Mouse (Mus musculus): ENCODE measurements around the gene Tnnt3.

The Tnnt3 gene

GRCm38 (mm10) chr7:142478001-142478400 is 20.6 kb upstream of the Tnnt3 start:
- DNase-seq = no peak

GRCm38 (mm10) chr7:142478574-142478973 is 20.1 kb upstream of the Tnnt3 start:
- DNase-seq = no peak

- DNase-seq = no peak
These were observed 19.3 kb upstream of the Tnnt3 start for GRCm38 (mm10) chr7:142479307-142479706.

- DNase-seq = no peak
These were observed 18.8 kb upstream of the Tnnt3 start for GRCm38 (mm10) chr7:142479886-142480285.

- DNase-seq = no peak
These were observed 18.0 kb upstream of the Tnnt3 start for GRCm38 (mm10) chr7:142480661-142481060.

- DNase-seq = peak; percentile 26
These were observed 17.5 kb upstream of the Tnnt3 start for GRCm38 (mm10) chr7:142481186-142481567.

- no peak for DNase-seq
These were observed 16.9 kb upstream of the Tnnt3 start for GRCm38 (mm10) chr7:142481568-142482255.

GRCm38 (mm10) chr7:142482256-142482609 is 16.4 kb upstream of the Tnnt3 start:
- DNase-seq = no peak

GRCm38 (mm10) chr7:142483136-142483535 is 15.5 kb upstream of the Tnnt3 start:
- no peak for DNase-seq

GRCm38 (mm10) chr7:142484780-142485179 is 13.9 kb upstream of the Tnnt3 start:
- no peak for DNase-seq

GRCm38 (mm10) chr7:142486751-142487162 is 11.9 kb upstream of the Tnnt3 start:
- no peak for DNase-seq

GRCm38 (mm10) chr7:142487341-142487859 is 11.2 kb upstream of the Tnnt3 start:
- peak; percentile 13 for DNase-seq

GRCm38 (mm10) chr7:142488053-142488452 is 10.6 kb upstream of the Tnnt3 start:
- DNase-seq = no peak

GRCm38 (mm10) chr7:142493535-142493934 is 5.1 kb upstream of the Tnnt3 start:
- DNase-seq = no peak

GRCm38 (mm10) chr7:142496158-142496557 is 2.5 kb upstream of the Tnnt3 start:
- no peak for DNase-seq

- no peak for DNase-seq
These were observed 1.8 kb upstream of the Tnnt3 start for GRCm38 (mm10) chr7:142496800-142497199.

GRCm38 (mm10) chr7:142497775-142498174 is 861 bp upstream of the Tnnt3 start:
- peak; percentile 34 for DNase-seq

- no peak for DNase-seq
These were observed 530 bp downstream of the Tnnt3 start for GRCm38 (mm10) chr7:142499010-142499721.

GRCm38 (mm10) chr7:142500032-142500431 is 1.4 kb downstream of the Tnnt3 start:
- DNase-seq = no peak

- DNase-seq = no peak
These were observed 4.6 kb downstream of the Tnnt3 start for GRCm38 (mm10) chr7:142503206-142503605.

GRCm38 (mm10) chr7:142505942-142506341 is 7.3 kb downstream of the Tnnt3 start:
- no peak for DNase-seq

GRCm38 (mm10) chr7:142506501-142506900 is 7.9 kb downstream of the Tnnt3 start:
- DNase-seq = no peak

GRCm38 (mm10) chr7:142507453-142507852 is 8.8 kb downstream of the Tnnt3 start:
- DNase-seq = no peak

- DNase-seq = no peak
These were observed 10.9 kb downstream of the Tnnt3 start for GRCm38 (mm10) chr7:142509518-142509917.
